Mouse (Mus musculus) limb, embryonic 14.5 days (tissue): Measurements from ENCODE around the gene Sirt5. TPM values are rescaled to one million over a fixed set of nuclear protein-coding genes. Genes with fewer than 3 reads are reported as not detected.

Experiments used
- ATAC-seq: fragments of 200-750 bp; cut with Nextera tagmentation; 2 replicates; pipeline ENCODE4 v1.8.0; 2017; ENCODE audit warnings: low read depth, moderate number of reproducible peaks, moderate TSS enrichment; ENCODE audit not compliant: low FRiP score
- DNase-seq: peaks from one replicate; pipeline ENCODE4 v3.0.0-alpha.2; 2015; ENCODE audit warnings: low spot score
- H3K27ac ChIP-seq: fragments of 300-500 bp; sonication (generic); replicated peaks from 2 replicates; pipeline ENCODE4 v1.5.1; 2014; ENCODE audit warnings: low read depth, mild to moderate bottlenecking, low read length, moderate library complexity, mixed read lengths
- H3K27me3 ChIP-seq: fragments of 300-500 bp; sonication (generic); 2 replicates; pipeline ENCODE4 v1.6.1; 2014; ENCODE audit warnings: low read length, mixed read lengths; ENCODE audit not compliant: control insufficient read depth, insufficient read depth
- H3K36me3 ChIP-seq: fragments of 300-500 bp; sonication (generic); 2 replicates; pipeline ENCODE4 v1.6.1; 2014; ENCODE audit warnings: mild to moderate bottlenecking, low read length, moderate library complexity, mixed read lengths; ENCODE audit not compliant: control insufficient read depth, insufficient read depth
- H3K4me1 ChIP-seq: fragments of 300-500 bp; sonication (generic); 2 replicates; pipeline ENCODE4 v1.6.1; 2014; ENCODE audit warnings: antibody characterized with exemption, low read length, mixed read lengths; ENCODE audit not compliant: control insufficient read depth, insufficient read depth
- H3K4me2 ChIP-seq: fragments of 300-500 bp; sonication (generic); replicated peaks from 2 replicates; pipeline ENCODE4 v1.6.1; 2014; ENCODE audit warnings: low read depth, mild to moderate bottlenecking, low read length, moderate library complexity; ENCODE audit not compliant: severe bottlenecking
- H3K4me3 ChIP-seq: fragments of 300-500 bp; sonication (generic); replicated peaks from 2 replicates; pipeline ENCODE4 v1.5.1; 2014; ENCODE audit warnings: low read length
- H3K9ac ChIP-seq: fragments of 300-500 bp; sonication (generic); 2 replicates; pipeline ENCODE4 v1.6.1; 2014; ENCODE audit warnings: mild to moderate bottlenecking, low read depth, low read length, moderate library complexity; ENCODE audit not compliant: severe bottlenecking
- H3K9me3 ChIP-seq: fragments of 300-500 bp; sonication (generic); 2 replicates; pipeline ENCODE4 v1.6.1; 2016; ENCODE audit warnings: low read length; ENCODE audit not compliant: control insufficient read depth
- POLR2A ChIP-seq: fragments of 200-500 bp; IDR thresholded peaks from 2 replicates; pipeline ENCODE4 v1.8.0; 2012; ENCODE audit warnings: inconsistent platforms, mild to moderate bottlenecking, moderate library complexity, borderline replicate concordance; ENCODE audit not compliant: insufficient read depth, insufficient read length; ENCODE audit errors: extremely low read depth
- WGBS: fragments of 180-500 bp; shearing (Covaris S2); extraction: QIAGEN DNeasy Blood & Tissue Kit; methylation state at CpG from one replicate; pipeline ENCODE4 v1.1.7; 2014; 5-methylcytosine and 5-hydroxymethylcytosine counted together
- polyA plus RNA-seq, 2 experiments: library from polyadenylated mRNA; depleted of rRNA in 1 of 2; stranded (reverse) in 1 of 2; unstranded in 1 of 2; fragments of >200 nt; fragmentation: Nextera tagmentation in 1 of 2; extraction: Ambion mirVana in 1 of 2; gene quantifications; 2 replicates each; pipeline versions ENCODE4 v1.2.1 to v1.2.3; 2012 to 2014

The Sirt5 gene
- polyA plus RNA-seq, 2 experiments, result 23.0 to 23.9 TPM

DNA sequence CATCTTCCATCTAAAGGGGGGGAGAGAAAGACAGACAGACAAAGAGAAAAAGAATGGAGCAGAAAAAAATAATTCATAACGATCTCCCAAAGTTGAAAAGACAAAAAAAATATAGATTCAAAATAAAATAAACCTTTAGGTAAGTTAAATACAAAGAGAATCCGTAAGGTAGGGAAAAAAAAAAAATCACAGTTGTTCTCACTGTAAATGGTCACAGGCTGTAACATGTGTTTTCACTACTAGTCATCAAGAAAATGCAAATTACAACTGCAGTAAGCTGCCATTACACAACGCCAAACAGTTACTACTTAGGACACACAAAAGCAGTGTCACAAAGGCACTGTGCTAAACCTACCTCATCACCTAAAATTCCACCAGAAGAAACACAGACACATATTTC lies 79.4 kb downstream of the Sirt5 start:
- DNase-seq, result no peak
- 79% methylated on average over 3 of the region's 3 CpGs for WGBS
- Histone ChIP-seq H3K36me3 (no peaks in the 10 kb centered on the region), H3K4me2 (no peak overlapping the region), H3K4me3 (no peak overlapping the region), H3K27me3 (no peaks in the 10 kb centered on the region), H3K27ac (no peak overlapping the region), H3K9ac (no peak overlapping the region), H3K4me1 (peaks cover 3% of the 10 kb centered on the region; the same call in 1 of the 2 replicates), H3K9me3 (no peaks in the 10 kb centered on the region)
- no peak for TF ChIP-seq POLR2A
- ATAC-seq, result no peak

Other genes starting within 250 kb of the Sirt5 start
- gene Tbc1d7, start 194.0 kb upstream of the Sirt5 start, polyA plus RNA-seq (2012; rRNA removed), result 28.6 and 31.6 TPM in 2 replicates
- gene Tbc1d7, start 194.0 kb upstream of the Sirt5 start, polyA plus RNA-seq (2014; fragmentation: Nextera tagmentation; extraction: Ambion mirVana), result 52.4 and 57.0 TPM in 2 replicates
- gene Gfod1, start 61.3 kb upstream of the Sirt5 start, polyA plus RNA-seq (2012; rRNA removed), result 2.8 and 3.0 TPM in 2 replicates
- gene Gfod1, start 61.3 kb upstream of the Sirt5 start, polyA plus RNA-seq (2014; fragmentation: Nextera tagmentation; extraction: Ambion mirVana), result 1.2 and 1.6 TPM in 2 replicates
- 57.4 and 96.1 TPM in 2 replicates for gene Nol7, start 32.9 kb downstream of the Sirt5 start, polyA plus RNA-seq (2012; rRNA removed)
- 138 and 148 TPM in 2 replicates for gene Nol7, start 32.9 kb downstream of the Sirt5 start, polyA plus RNA-seq (2014; fragmentation: Nextera tagmentation; extraction: Ambion mirVana)
- gene Ranbp9, start 115.8 kb downstream of the Sirt5 start, polyA plus RNA-seq (2012; rRNA removed), result 34.5 and 36.9 TPM in 2 replicates
- gene Ranbp9, start 115.8 kb downstream of the Sirt5 start, polyA plus RNA-seq (2014; fragmentation: Nextera tagmentation; extraction: Ambion mirVana), result 12.6 and 14.2 TPM in 2 replicates
- gene Mcur1, start 194.7 kb downstream of the Sirt5 start, polyA plus RNA-seq (2012; rRNA removed), result 19.7 and 23.1 TPM in 2 replicates
- gene Mcur1, start 194.7 kb downstream of the Sirt5 start, polyA plus RNA-seq (2014; fragmentation: Nextera tagmentation; extraction: Ambion mirVana), result 18.1 and 20.5 TPM in 2 replicates